Mouse (Mus musculus): ENCODE data around the gene Eml2.

- TF ChIP-seq CTCF (IDR thresholded peaks at IDR 0.05; ENCODE audit: control insufficient read depth, insufficient read depth, insufficient replicate concordance, low read depth, low read length), result 0 out of 2 replicates have a peak, but pooled peaks have one; percentile 6
- no peak for TF ChIP-seq POLR2A (IDR thresholded peaks at IDR 0.05; ENCODE audit: control insufficient read depth, low read depth, low read length)
Observed at GRCm38 (mm10) chr7:19222189-19222588, 46.0 kb downstream of the Eml2 start.

Measured in testis, adult 2 months (tissue).